Mouse (Mus musculus) hindbrain, embryonic 10.5 days (tissue): ENCODE results near the gene Adam23. TPM values are rescaled to one million over a fixed set of nuclear protein-coding genes. Genes with fewer than 3 reads are reported as not detected.
A peak's percentile ranks its signal among the peaks of the same experiment; 100 is the strongest.

ENCODE experiments used
- DNase-seq: peaks from one replicate; pipeline ENCODE4 v3.0.0-alpha.2; 2017; ENCODE audit warnings: low spot score
- H3K27ac ChIP-seq: fragments of 300-500 bp; sonication (generic); 2 replicates; pipeline ENCODE4 v1.5.1; 2016; ENCODE audit warnings: mild to moderate bottlenecking, moderate library complexity
- H3K27me3 ChIP-seq: fragments of 300-500 bp; sonication (generic); 2 replicates; pipeline ENCODE4 v1.6.1; 2016; ENCODE audit warnings: mild to moderate bottlenecking; ENCODE audit not compliant: poor library complexity, insufficient read depth, severe bottlenecking
- H3K36me3 ChIP-seq: fragments of 300-500 bp; sonication (generic); 2 replicates; pipeline ENCODE4 v1.6.1; 2016; ENCODE audit warnings: mild to moderate bottlenecking, moderate library complexity
- H3K4me1 ChIP-seq: fragments of 300-500 bp; sonication (generic); replicated peaks from 2 replicates; pipeline ENCODE4 v1.6.1; 2016; ENCODE audit warnings: mild to moderate bottlenecking
- H3K4me3 ChIP-seq: fragments of 300-500 bp; sonication (generic); 2 replicates; pipeline ENCODE4 v1.5.1; 2016; ENCODE audit warnings: mild to moderate bottlenecking, moderate library complexity
- H3K9me3 ChIP-seq: fragments of 300-500 bp; sonication (generic); 2 replicates; pipeline ENCODE4 v1.6.1; 2016; ENCODE audit warnings: mild to moderate bottlenecking, moderate library complexity
- WGBS: fragments of 180-500 bp; shearing (Covaris S2); methylation state at CpG from one replicate; pipeline ENCODE4 v1.1.7; 2016; 5-methylcytosine and 5-hydroxymethylcytosine counted together
- polyA plus RNA-seq: library from polyadenylated mRNA; unstranded; fragments of >200 nt; fragmentation: Nextera tagmentation; extraction: Ambion mirVana; gene quantifications from 2 replicates; pipeline ENCODE4 v1.2.1, GENCODE M21; 2016

Gene Adam23
- polyA plus RNA-seq, 1 experiment from 2014 or later: 5.5 TPM

- no peaks in the 10 kb centered on the region for H3K9me3 ChIP-seq
- H3K27ac ChIP-seq: peak overlapping the region; percentile 93
- peaks cover 20% of the 10 kb centered on the region for H3K4me1 ChIP-seq
- no peaks in the 10 kb centered on the region for H3K36me3 ChIP-seq
- peak; percentile 56 for DNase-seq
- WGBS: under 1% methylated on average over 68 of the region's 68 CpGs
- H3K27me3 ChIP-seq: peaks cover 30% of the 10 kb centered on the region
- peak overlapping the region; percentile 92 for H3K4me3 ChIP-seq
Measured at GRCm38 (mm10) chr1:63446047-63446704, 485 bp downstream of the Adam23 start.

GRCm38 (mm10) chr1:63446721-63447120 lies 1.0 kb downstream of the Adam23 start:
- Histone ChIP-seq H3K4me1 (peaks cover 18% of the 10 kb centered on the region), H3K27me3 (peaks cover 30% of the 10 kb centered on the region), H3K36me3 (no peaks in the 10 kb centered on the region), H3K27ac (no peak overlapping the region; the same call in 1 of the 2 replicates), H3K4me3 (peak overlapping the region; percentile 92), H3K9me3 (no peaks in the 10 kb centered on the region)
- 65% methylated on average over 2 of the region's 2 CpGs for WGBS
- no peak for DNase-seq

GRCm38 (mm10) chr1:63450091-63450490 lies 4.4 kb downstream of the Adam23 start:
- Histone ChIP-seq H3K9me3 (no peaks in the 10 kb centered on the region), H3K4me1 (peaks cover 15% of the 10 kb centered on the region), H3K27ac (no peak overlapping the region), H3K36me3 (no peaks in the 10 kb centered on the region), H3K27me3 (peaks cover 30% of the 10 kb centered on the region), H3K4me3 (no peak overlapping the region)
- WGBS: 88% methylated on average over 4 of the region's 4 CpGs
- DNase-seq: no peak

GRCm38 (mm10) chr1:63453332-63453887 lies 7.7 kb downstream of the Adam23 start:
- peaks cover 4% of the 10 kb centered on the region for H3K4me1 ChIP-seq
- H3K9me3 ChIP-seq: no peaks in the 10 kb centered on the region
- no peaks in the 10 kb centered on the region for H3K36me3 ChIP-seq
- H3K4me3 ChIP-seq: no peak overlapping the region
- H3K27ac ChIP-seq: no peak overlapping the region
- peaks cover 3% of the 10 kb centered on the region; the same call in 1 of the 2 replicates for H3K27me3 ChIP-seq
- 78% methylated on average over 5 of the region's 5 CpGs for WGBS
- no peak for DNase-seq

- peak; percentile 27 for DNase-seq
- Histone ChIP-seq H3K9me3 (no peaks in the 10 kb centered on the region), H3K4me1 (peaks cover 12% of the 10 kb centered on the region), H3K27me3 (no peaks in the 10 kb centered on the region), H3K36me3 (no peaks in the 10 kb centered on the region), H3K4me3 (no peak overlapping the region), H3K27ac (peak overlapping the region; percentile 46; the same call in 1 of the 2 replicates)
- WGBS: 68% methylated on average over 8 of the region's 8 CpGs
Measured at GRCm38 (mm10) chr1:63457801-63458519, 12.3 kb downstream of the Adam23 start.

GRCm38 (mm10) chr1:63459151-63459550 lies 13.5 kb downstream of the Adam23 start:
- Histone ChIP-seq H3K27me3 (no peaks in the 10 kb centered on the region), H3K4me1 (peaks cover 12% of the 10 kb centered on the region), H3K27ac (0 out of 2 replicates have a peak overlapping the region, but pooled peaks have one; percentile 46), H3K36me3 (no peaks in the 10 kb centered on the region), H3K9me3 (no peaks in the 10 kb centered on the region), H3K4me3 (no peak overlapping the region)
- WGBS: 71% methylated on average over 3 of the region's 3 CpGs
- no peak for DNase-seq

GRCm38 (mm10) chr1:63459926-63460325 lies 14.2 kb downstream of the Adam23 start:
- Histone ChIP-seq H3K27me3 (no peaks in the 10 kb centered on the region), H3K4me1 (peaks cover 12% of the 10 kb centered on the region), H3K9me3 (no peaks in the 10 kb centered on the region), H3K36me3 (no peaks in the 10 kb centered on the region), H3K27ac (no peak overlapping the region), H3K4me3 (no peak overlapping the region)
- WGBS: 84% methylated on average over 6 of the region's 6 CpGs
- no peak for DNase-seq

GRCm38 (mm10) chr1:63464441-63464840 lies 18.8 kb downstream of the Adam23 start:
- Histone ChIP-seq H3K9me3 (no peaks in the 10 kb centered on the region), H3K36me3 (no peaks in the 10 kb centered on the region), H3K4me3 (no peak overlapping the region), H3K27me3 (no peaks in the 10 kb centered on the region), H3K4me1 (no peaks in the 10 kb centered on the region; the same call in 1 of the 2 replicates), H3K27ac (no peak overlapping the region)
- DNase-seq: no peak
- 58% methylated on average over 1 of the region's 1 CpGs for WGBS

- DNase-seq: no peak
- no peak overlapping the region for H3K4me3 ChIP-seq
- no peaks in the 10 kb centered on the region for H3K27me3 ChIP-seq
- peaks cover 23% of the 10 kb centered on the region for H3K4me1 ChIP-seq
- WGBS: 75% methylated on average over 2 of the region's 2 CpGs
- 0 out of 2 replicates have a peak overlapping the region, but pooled peaks have one; percentile 3 for H3K27ac ChIP-seq
- H3K36me3 ChIP-seq: no peaks in the 10 kb centered on the region
- H3K9me3 ChIP-seq: no peaks in the 10 kb centered on the region
Measured at GRCm38 (mm10) chr1:63473272-63473671, 27.6 kb downstream of the Adam23 start.

- Histone ChIP-seq H3K27me3 (no peaks in the 10 kb centered on the region), H3K27ac (0 out of 2 replicates have a peak overlapping the region, but pooled peaks have one; percentile 3), H3K4me1 (peaks cover 23% of the 10 kb centered on the region), H3K4me3 (no peak overlapping the region), H3K36me3 (no peaks in the 10 kb centered on the region), H3K9me3 (no peaks in the 10 kb centered on the region)
- 36% methylated on average over 8 of the region's 8 CpGs for WGBS
- no peak for DNase-seq
Measured at GRCm38 (mm10) chr1:63473696-63474095, 28.0 kb downstream of the Adam23 start.

- no peaks in the 10 kb centered on the region for H3K36me3 ChIP-seq
- H3K27me3 ChIP-seq: no peaks in the 10 kb centered on the region
- 92% methylated on average over 5 of the region's 5 CpGs for WGBS
- H3K27ac ChIP-seq: no peak overlapping the region
- DNase-seq: no peak
- H3K4me3 ChIP-seq: no peak overlapping the region
- no peaks in the 10 kb centered on the region for H3K9me3 ChIP-seq
- H3K4me1 ChIP-seq: peaks cover 4% of the 10 kb centered on the region
Measured at GRCm38 (mm10) chr1:63478946-63479345, 33.3 kb downstream of the Adam23 start.

- Histone ChIP-seq H3K4me3 (no peak overlapping the region), H3K27me3 (no peaks in the 10 kb centered on the region)
- 89% methylated on average over 6 of the region's 6 CpGs for WGBS
Measured at GRCm38 (mm10) chr1:63484646-63485045, 39.0 kb downstream of the Adam23 start.

GRCm38 (mm10) chr1:63486646-63487045 lies 41.0 kb downstream of the Adam23 start:
- WGBS: 95% methylated on average over 2 of the region's 2 CpGs
- Histone ChIP-seq H3K4me3 (no peak overlapping the region), H3K4me1 (no peaks in the 10 kb centered on the region), H3K36me3 (0 out of 2 replicates have a peak, but pooled peaks cover 3% of the 10 kb centered on the region), H3K27ac (no peak overlapping the region), H3K27me3 (no peaks in the 10 kb centered on the region), H3K9me3 (0 out of 2 replicates have a peak, but pooled peaks cover 2% of the 10 kb centered on the region)
- no peak for DNase-seq

More at GRCm38 (mm10) chr1:63484646-63485045, 39.0 kb downstream of the Adam23 start:
- H3K36me3 ChIP-seq: 0 out of 2 replicates have a peak, but pooled peaks cover 3% of the 10 kb centered on the region
- H3K9me3 ChIP-seq: 0 out of 2 replicates have a peak, but pooled peaks cover 2% of the 10 kb centered on the region
- H3K27ac ChIP-seq: no peak overlapping the region
- H3K4me1 ChIP-seq: no peaks in the 10 kb centered on the region
- DNase-seq: no peak
